Mouse (Mus musculus): ENCODE results near the gene Scfd1.

GRCm38 (mm10) chr12:51402060-51402698 lies 24.9 kb downstream of the Scfd1 start:
- TF ChIP-seq CTCF (IDR thresholded peaks at IDR 0.05; ENCODE audit: extremely low read depth, insufficient read depth, insufficient read length, insufficient replicate concordance) (no peak), POLR2A (IDR thresholded peaks at IDR 0.05; ENCODE audit: low read depth, low read length) (no peak)
